Mouse (Mus musculus): ENCODE data around the gene Olfr1086. TPM values are rescaled to one million over a fixed set of nuclear protein-coding genes. Genes with fewer than 3 reads are reported as not detected.
"Not testable (repeated sequence)": the region's sequence is repeated elsewhere in the genome, so short reads cannot be mapped to it uniquely, and the experiment has no call there.

The Olfr1086 gene
- not detected in 2 replicates for polyA plus RNA-seq (2012; rRNA removed)

- DNase-seq (ENCODE audit: low spot score): no peak
Measured at GRCm38 (mm10) chr2:86679992-86680391, at the start of gene Olfr1086. Olfr1086 (minus strand) TSS chr2:86680092.

- no peak for DNase-seq (ENCODE audit: low spot score)
Measured at GRCm38 (mm10) chr2:86698295-86698694, 18.4 kb upstream of the Olfr1086 start, which contains the start of gene Olfr1087. Olfr1087 (minus strand) TSS chr2:86698395.

- DNase-seq (ENCODE audit: low spot score): no peak
Measured at GRCm38 (mm10) chr2:86661919-86662318, 18.0 kb downstream of the Olfr1086 start, which contains the start of gene Olfr1085. Olfr1085 (minus strand) TSS chr2:86662019.

GRCm38 (mm10) chr2:86639625-86640024 lies 40.3 kb downstream of the Olfr1086 start, which contains the start of gene Olfr1084:
Olfr1084 (minus strand) TSS chr2:86639725.
- DNase-seq (ENCODE audit: low spot score): not testable (repeated sequence)

Other genes with a start within 250 kb of the Olfr1086 start
- gene Olfr1065, start 229.5 kb downstream of the Olfr1086 start, polyA plus RNA-seq (2012; rRNA removed): not detected in 2 replicates
- not detected in 2 replicates for gene Olfr1066, start 223.8 kb downstream of the Olfr1086 start, polyA plus RNA-seq (2012; rRNA removed)
- not detected in 2 replicates for gene Olfr228, start 192.7 kb downstream of the Olfr1086 start, polyA plus RNA-seq (2012; rRNA removed)
- not detected in 2 replicates for gene Olfr1076, start 171.6 kb downstream of the Olfr1086 start, polyA plus RNA-seq (2012; rRNA removed)
- not detected in 2 replicates for gene Olfr1079, start 137.6 kb downstream of the Olfr1086 start, polyA plus RNA-seq (2012; rRNA removed)
- not detected in 2 replicates for gene Olfr1080, start 121.9 kb downstream of the Olfr1086 start, polyA plus RNA-seq (2012; rRNA removed)
- not detected in 2 replicates for gene Olfr1082, start 81.1 kb downstream of the Olfr1086 start, polyA plus RNA-seq (2012; rRNA removed)
- not detected in 2 replicates for gene Olfr1084, start 40.4 kb downstream of the Olfr1086 start, polyA plus RNA-seq (2012; rRNA removed)
- gene Olfr1085, start 18.1 kb downstream of the Olfr1086 start, polyA plus RNA-seq (2012; rRNA removed): not detected in 2 replicates
- gene Olfr1087, start 18.3 kb upstream of the Olfr1086 start, polyA plus RNA-seq (2012; rRNA removed): not detected in 2 replicates
- not detected in 2 replicates for gene Olfr1089, start 53.6 kb upstream of the Olfr1086 start, polyA plus RNA-seq (2012; rRNA removed)
- not detected in 2 replicates for gene Olfr1090, start 78.9 kb upstream of the Olfr1086 start, polyA plus RNA-seq (2012; rRNA removed)
- not detected in 2 replicates for gene Olfr1093, start 102.4 kb upstream of the Olfr1086 start, polyA plus RNA-seq (2012; rRNA removed)
- not detected in 2 replicates for gene Olfr141, start 129.9 kb upstream of the Olfr1086 start, polyA plus RNA-seq (2012; rRNA removed)
- not detected in 2 replicates for gene Olfr1094, start 144.6 kb upstream of the Olfr1086 start, polyA plus RNA-seq (2012; rRNA removed)
- not detected in 2 replicates for gene Olfr1095, start 171.6 kb upstream of the Olfr1086 start, polyA plus RNA-seq (2012; rRNA removed)
- gene Gm13723, start 194.7 kb upstream of the Olfr1086 start, polyA plus RNA-seq (2012; rRNA removed): not detected in 2 replicates
- gene Olfr1097, start 212.1 kb upstream of the Olfr1086 start, polyA plus RNA-seq (2012; rRNA removed): not detected in 2 replicates
- gene Olfr1098, start 244.5 kb upstream of the Olfr1086 start, polyA plus RNA-seq (2012; rRNA removed): not detected in 2 replicates